Comparison of ENCODE assay signal across 16 mouse cellular contexts in the genomic region with DNA sequence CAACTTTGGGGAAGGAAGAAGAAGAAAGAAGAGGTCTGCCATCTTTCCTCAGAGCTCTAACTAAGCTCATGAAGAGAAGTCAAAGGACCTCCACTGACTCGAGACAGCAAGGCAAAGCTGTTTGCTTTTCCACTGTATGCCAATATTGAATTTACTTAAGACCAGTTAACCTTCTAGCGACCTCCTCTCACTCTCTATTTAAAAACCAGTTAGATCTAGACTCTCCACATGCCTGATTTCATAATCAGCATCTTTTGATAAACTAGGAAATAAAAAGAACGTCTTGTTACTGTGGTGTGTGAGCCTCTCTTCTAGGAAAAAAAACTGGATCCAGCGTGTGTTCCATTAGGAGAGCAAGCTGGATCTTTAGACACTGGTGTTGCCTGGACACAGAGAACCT. TPM values are rescaled to one million over a fixed set of nuclear protein-coding genes. Genes with fewer than 3 reads are reported as not detected.
DNase-seq lines count a peak whose midpoint lies in the region; ATAC-seq and TF ChIP-seq lines count a peak whose summit lies in the region.
"Had no signal": no experiment of that assay in that cellular context is flagged by ENCODE, and none has a peak within 500 bp of the region (broad histone marks: within the 10 kb centered on the region; RNA-seq: fewer than 3 reads in every experiment).

No protein-coding gene starts in this region.

- no peaks in the 10 kb centered on the region for H3K9me3 ChIP-seq in erythroblast, embryonic 14.5 days (ENCODE audit: control insufficient read depth, low read length)
- H3K9me3 ChIP-seq in heart, postnatal 0 days (replicated peaks; ENCODE audit: control insufficient read depth, low read length) = no peaks in the 10 kb centered on the region
- no peaks in the 10 kb centered on the region for H3K9me3 ChIP-seq in lung, embryonic 16.5 days (ENCODE audit: control insufficient read depth, low read length)
- H3K9me3 ChIP-seq in stomach, embryonic 15.5 days = no peaks in the 10 kb centered on the region

- no peak overlapping the region; the same call in 1 of the 2 replicates for H3K9ac ChIP-seq in heart, postnatal 0 days (replicated peaks; ENCODE audit: low read depth, low read length)
- H3K9ac ChIP-seq in lung, embryonic 16.5 days (ENCODE audit: low read length) = no peak overlapping the region
- no peak overlapping the region for H3K9ac ChIP-seq in stomach, embryonic 15.5 days

- no peak for DNase-seq in heart, postnatal 0 days (ENCODE audit: low spot score)
- no peak for DNase-seq in heart, postnatal 4 days
- no peak for DNase-seq in lung, postnatal 14 days
- DNase-seq in right cerebral cortex, postnatal 4 days = no peak
- DNase-seq: adrenal gland, postnatal 36 days; cerebellum, adult 9-11 months; gastrocnemius, postnatal 14 days; midbrain, embryonic 14.5 days had no signal

- peak overlapping the region; percentile 91 for H3K27ac ChIP-seq in heart, postnatal 0 days (ENCODE audit: low read depth)
- peak overlapping the region; percentile 67 for H3K27ac ChIP-seq in lung, embryonic 16.5 days (ENCODE audit: low read length)
- peak overlapping the region; percentile 33 for H3K27ac ChIP-seq in stomach, embryonic 15.5 days

- whole genome bisulfite sequencing in heart, postnatal 0 days = 48% methylated on average over 4 of the region's 4 CpGs
- 23% methylated on average over 4 of the region's 4 CpGs for WGBS in lung, embryonic 16.5 days
- WGBS in stomach, embryonic 15.5 days = 41% methylated on average over 4 of the region's 4 CpGs

- TF ChIP-seq EP300 in heart, postnatal 0 days (IDR thresholded peaks at IDR 0.05; ENCODE audit: low read depth) = no peak

- H3K4me1 ChIP-seq in erythroblast, embryonic 14.5 days (ENCODE audit: control insufficient read depth) = peaks cover 99% of the 10 kb centered on the region
- H3K4me1 ChIP-seq in heart, postnatal 0 days (ENCODE audit: control insufficient read depth, insufficient read depth) = peaks cover 81% of the 10 kb centered on the region
- peaks cover 79% of the 10 kb centered on the region for H3K4me1 ChIP-seq in lung, embryonic 16.5 days (replicated peaks; ENCODE audit: control insufficient read depth, insufficient read depth, low read length)
- peaks cover 41% of the 10 kb centered on the region for H3K4me1 ChIP-seq in stomach, embryonic 15.5 days

- H3K27me3 ChIP-seq in erythroblast, embryonic 14.5 days (ENCODE audit: control insufficient read depth) = no peaks in the 10 kb centered on the region
- H3K27me3 ChIP-seq in heart, postnatal 0 days (ENCODE audit: control insufficient read depth, insufficient read depth, low read length) = no peaks in the 10 kb centered on the region
- no peaks in the 10 kb centered on the region for H3K27me3 ChIP-seq in lung, embryonic 16.5 days (ENCODE audit: control insufficient read depth, insufficient read depth, low read depth, low read length)
- no peaks in the 10 kb centered on the region for H3K27me3 ChIP-seq in stomach, embryonic 15.5 days (replicated peaks)
- H3K27me3 ChIP-seq: CH12.LX had no signal

- no peak for ATAC-seq in erythroblast, adult 5-6 weeks (replicated peaks; ENCODE audit: low FRiP score, poor library complexity, severe bottlenecking)
- ATAC-seq in heart, postnatal 0 days (ENCODE audit: insufficient read depth, low read depth) = no peak
- peak; percentile 61 for ATAC-seq in lung, embryonic 16.5 days (ENCODE audit: low read depth)
- ATAC-seq in stomach, embryonic 15.5 days (ENCODE audit: insufficient read depth, low FRiP score, low read depth) = 0 out of 2 replicates have a peak, but pooled peaks have one; percentile 32
- ATAC-seq: activated CD4-positive, CD25-positive, alpha-beta regulatory T cell, adult 4 months; forebrain, embryonic 16.5 days; inflammation-experienced regulatory T-cells, adult 6 months had no signal

- H3K36me3 ChIP-seq in erythroblast, embryonic 14.5 days (ENCODE audit: control insufficient read depth) = peaks cover 99% of the 10 kb centered on the region
- H3K36me3 ChIP-seq in heart, postnatal 0 days (replicated peaks; ENCODE audit: control insufficient read depth, insufficient read depth, low read length) = no peaks in the 10 kb centered on the region
- H3K36me3 ChIP-seq in lung, embryonic 16.5 days (ENCODE audit: control insufficient read depth, insufficient read depth, low read length) = no peaks in the 10 kb centered on the region
- no peaks in the 10 kb centered on the region for H3K36me3 ChIP-seq in stomach, embryonic 15.5 days

- peak overlapping the region; percentile 35; the same call in 1 of the 2 replicates for H3K4me2 ChIP-seq in heart, postnatal 0 days (ENCODE audit: low read depth, low read length)
- peak overlapping the region; percentile 26 for H3K4me2 ChIP-seq in lung, embryonic 16.5 days (ENCODE audit: low read depth, low read length)
- H3K4me2 ChIP-seq in stomach, embryonic 15.5 days = no peak overlapping the region; the same call in 1 of the 2 replicates

- H3K4me3 ChIP-seq in erythroblast, embryonic 14.5 days (replicated peaks) = peak overlapping the region; percentile 62
- H3K4me3 ChIP-seq in heart, postnatal 0 days (ENCODE audit: low read depth, low read length) = no peak overlapping the region
- H3K4me3 ChIP-seq in lung, embryonic 16.5 days (ENCODE audit: low read length) = no peak overlapping the region
- H3K4me3 ChIP-seq in stomach, embryonic 15.5 days (replicated peaks) = no peak overlapping the region

- TF ChIP-seq CTCF in heart, postnatal 0 days (IDR thresholded peaks at IDR 0.05; ENCODE audit: low read depth) = no peak

RNA-seq across cellular contexts. Expression of gene Foxo3, which starts 28.4 kb away (rescaled TPM):
- polyA plus RNA-seq in erythroblast, embryonic 14.5 days (2012) = 14.6 and 19.0 TPM in 2 replicates
- total RNA-seq in erythroblast, adult 5-6 weeks (2015; ENCODE audit: low replicate concordance) = 160 and 187 TPM in 2 replicates
- 378 and 459 TPM in 2 replicates for total RNA-seq in erythroblast, adult 5-6 weeks (2017; ENCODE audit: low replicate concordance)
- 51.9 and 70.8 TPM in 2 replicates for total RNA-seq in heart, postnatal 0 days (2014; rRNA removed; ENCODE audit: low replicate concordance)
- polyA plus RNA-seq in heart, postnatal 0 days (2015; fragmentation: Nextera tagmentation; extraction: Ambion mirVana) = 5.4 and 6.5 TPM in 2 replicates
- 10 to 100 TPM; 29.4 to 33.1 TPM for total RNA-seq in heart, postnatal 4 days (2021)
- polyA plus RNA-seq in lung, embryonic 16.5 days (2015; fragmentation: Nextera tagmentation; extraction: Ambion mirVana) = 10.2 and 10.7 TPM in 2 replicates
- polyA plus RNA-seq in stomach, embryonic 15.5 days (2015; fragmentation: Nextera tagmentation; extraction: Ambion mirVana) = 7.4 and 8.7 TPM in 2 replicates

Comparison
In these comparisons a context has a peak if more than half of its experiments do, and no peak if none do; other contexts are left out.
1. ATAC-seq: peak in lung, embryonic 16.5 days (single experiment) and stomach, embryonic 15.5 days (single experiment); none in erythroblast, adult 5-6 weeks (single experiment) and heart, postnatal 0 days (single experiment).
2. H3K27ac ChIP-seq: peak in every context shown above with its lines; median percentile 91 in heart, postnatal 0 days; 67 in lung, embryonic 16.5 days; 33 in stomach, embryonic 15.5 days.